Mouse (Mus musculus) cerebellum, adult 2 months (tissue): ENCODE data around the gene Cbfa2t3. TPM values are rescaled to one million over a fixed set of nuclear protein-coding genes. Genes with fewer than 3 reads are reported as not detected.

Source experiments
- DNase-seq, 2 experiments: peaks; one replicate each; pipeline ENCODE4 v3.0.0; 2021
- H3K27ac ChIP-seq: fragments of 200-500 bp; 2 replicates; pipeline ENCODE4 v1.5.1; 2012; ENCODE audit warnings: low read length, control low read depth, inconsistent platforms; ENCODE audit not compliant: insufficient read depth
- H3K27me3 ChIP-seq: fragments of 200-500 bp; 2 replicates; pipeline ENCODE4 v1.6.1; 2012; ENCODE audit warnings: inconsistent platforms, mild to moderate bottlenecking, low read length, moderate library complexity; ENCODE audit not compliant: control insufficient read depth, insufficient read depth
- H3K4me1 ChIP-seq: fragments of 200-500 bp; 2 replicates; pipeline ENCODE4 v1.6.1; 2011; ENCODE audit warnings: low read length; ENCODE audit not compliant: control insufficient read depth, insufficient read depth
- H3K4me3 ChIP-seq: fragments of 200-500 bp; replicated peaks from 2 replicates; pipeline ENCODE3; 2011; ENCODE audit warnings: mild to moderate bottlenecking, low read depth, low read length, control low read depth; ENCODE audit not compliant: insufficient read depth
- CTCF ChIP-seq: fragments of 200-500 bp; IDR thresholded peaks from 2 replicates; pipeline ENCODE4 v1.5.1; 2011; ENCODE audit warnings: low read depth, mild to moderate bottlenecking, control low read depth, low read length, moderate library complexity, borderline replicate concordance; ENCODE audit not compliant: insufficient read depth
- POLR2A ChIP-seq: fragments of 200-500 bp; IDR thresholded peaks from 2 replicates; pipeline ENCODE4 v1.6.1; 2011; ENCODE audit warnings: low read length, control low read depth, borderline replicate concordance; ENCODE audit not compliant: insufficient read depth
- WGBS: fragments of 180-500 bp; shearing (Covaris S2); methylation state at CpG from one replicate; pipeline ENCODE4 v1.1.7; 2018; 5-methylcytosine and 5-hydroxymethylcytosine counted together
- polyA plus RNA-seq: library from polyadenylated mRNA; depleted of rRNA; stranded (reverse); fragments of >200 nt; gene quantifications from 2 replicates; pipeline ENCODE4 v1.2.3, GENCODE M21; 2012

Gene Cbfa2t3
- polyA plus RNA-seq, 1 experiment = 17.7 TPM

DNA sequence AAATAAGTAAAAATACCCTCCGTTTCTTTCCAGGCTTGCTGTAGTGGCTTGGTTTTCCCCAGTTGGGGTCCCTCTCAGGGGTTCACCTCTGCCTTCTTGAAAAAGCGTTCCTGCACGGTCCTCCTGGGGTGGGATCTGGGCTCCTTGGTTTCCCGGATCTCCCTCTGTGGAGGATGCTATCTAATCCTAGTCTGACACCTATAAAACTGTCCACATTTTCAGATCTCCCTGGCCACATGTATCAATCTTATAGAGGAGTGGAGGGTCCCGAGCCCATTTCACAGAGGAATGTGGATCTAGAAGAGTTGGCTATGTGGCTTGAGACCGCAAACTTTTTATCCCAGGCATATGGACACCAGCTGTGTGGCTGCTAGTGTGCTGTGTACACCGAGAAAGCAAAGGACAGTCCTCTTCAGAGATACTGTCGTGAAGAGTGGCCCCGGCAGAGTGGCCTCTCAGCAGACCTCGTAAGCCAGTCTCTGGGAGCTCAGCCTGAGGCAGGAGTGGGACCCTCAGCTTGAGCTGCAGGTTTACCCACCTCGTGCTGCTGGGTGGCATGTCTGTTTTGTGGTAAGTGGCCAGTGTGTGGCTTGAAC lies 19.5 kb downstream of the Cbfa2t3 start:
- TF ChIP-seq POLR2A (no peak), CTCF (no peak)
- H3K27ac ChIP-seq = no peak overlapping the region
- peak in 1 of 2 experiments; percentile 26 for DNase-seq
- no peak overlapping the region for H3K4me3 ChIP-seq
- no peaks in the 10 kb centered on the region for H3K27me3 ChIP-seq
- H3K4me1 ChIP-seq = peaks cover 16% of the 10 kb centered on the region
- WGBS = 42% methylated on average over 11 of the region's 11 CpGs

DNA sequence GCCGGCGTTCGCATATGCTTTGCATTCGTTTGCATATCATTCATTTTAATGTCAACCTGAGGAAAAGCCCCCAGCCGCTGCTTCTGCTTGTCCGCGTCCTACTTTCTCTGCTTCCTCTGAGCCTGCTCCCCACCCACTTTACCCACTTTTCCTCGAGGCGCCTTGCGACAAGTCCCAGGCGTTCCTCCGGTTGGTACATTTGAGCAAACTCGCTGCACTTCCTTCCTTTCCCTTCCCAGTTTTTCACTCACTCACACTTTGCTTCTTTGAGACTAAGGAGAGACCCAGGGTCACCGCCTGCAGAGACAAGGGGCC lies 20.1 kb downstream of the Cbfa2t3 start:
- TF ChIP-seq POLR2A (no peak), CTCF (no peak)
- Histone ChIP-seq H3K27me3 (no peaks in the 10 kb centered on the region), H3K4me1 (peaks cover 21% of the 10 kb centered on the region), H3K27ac (peak overlapping the region; percentile 64; the same call in 1 of the 2 replicates), H3K4me3 (peak overlapping the region; percentile 68)
- DNase-seq = no peak
- WGBS = 1% methylated on average over 14 of the region's 14 CpGs

DNA sequence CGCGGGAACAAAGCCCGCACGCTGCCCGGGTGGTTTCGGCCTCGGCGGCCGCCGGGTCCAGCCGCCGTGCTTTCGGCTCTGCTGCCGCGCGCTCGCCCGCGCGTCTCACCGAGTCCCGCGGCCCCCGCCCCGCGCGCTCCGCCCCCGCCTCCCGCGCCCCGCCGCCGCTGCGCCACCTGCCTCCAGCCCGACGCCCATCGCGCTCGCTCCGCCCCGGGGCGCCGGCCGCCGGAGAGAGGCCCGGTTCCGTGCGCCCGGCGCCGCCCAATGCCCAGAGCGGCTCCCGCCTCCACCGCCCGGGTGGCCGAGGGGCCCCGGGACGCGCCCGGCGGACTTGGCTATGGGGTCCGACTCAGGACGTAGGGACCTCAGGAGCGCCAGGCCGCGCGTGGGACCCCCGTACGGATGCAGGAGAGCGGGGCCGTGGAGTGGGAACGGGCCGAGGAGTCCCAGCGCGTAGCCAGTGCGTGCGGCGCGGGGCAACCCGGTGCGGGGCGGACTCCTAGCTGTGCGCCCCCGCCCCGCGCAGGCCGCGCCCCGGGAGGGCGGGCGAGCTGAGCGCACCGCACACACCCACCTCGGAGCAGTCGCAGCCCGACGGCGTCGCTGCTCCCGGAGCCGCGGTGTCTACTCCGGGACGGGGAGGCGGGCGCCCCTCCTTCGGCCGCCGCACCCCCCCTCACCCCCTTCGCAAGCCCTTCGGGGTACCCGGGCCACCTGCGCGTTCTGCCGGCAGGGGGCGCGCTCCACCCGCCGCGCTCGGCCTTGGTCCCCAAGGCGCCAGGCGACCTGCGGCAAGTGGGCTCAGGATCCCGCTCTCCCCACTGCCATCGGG lies 20.6 kb downstream of the Cbfa2t3 start:
- peak; percentile 82 to 90 for DNase-seq
- Histone ChIP-seq H3K27ac (peak overlapping the region; percentile 98), H3K4me1 (peaks cover 27% of the 10 kb centered on the region), H3K4me3 (peak overlapping the region; percentile 68), H3K27me3 (no peaks in the 10 kb centered on the region)
- under 1% methylated on average over 119 of the region's 127 CpGs for WGBS
- TF ChIP-seq CTCF (peak; percentile 73), POLR2A (0 out of 2 replicates have a peak, but pooled peaks have one; percentile 18)

DNA sequence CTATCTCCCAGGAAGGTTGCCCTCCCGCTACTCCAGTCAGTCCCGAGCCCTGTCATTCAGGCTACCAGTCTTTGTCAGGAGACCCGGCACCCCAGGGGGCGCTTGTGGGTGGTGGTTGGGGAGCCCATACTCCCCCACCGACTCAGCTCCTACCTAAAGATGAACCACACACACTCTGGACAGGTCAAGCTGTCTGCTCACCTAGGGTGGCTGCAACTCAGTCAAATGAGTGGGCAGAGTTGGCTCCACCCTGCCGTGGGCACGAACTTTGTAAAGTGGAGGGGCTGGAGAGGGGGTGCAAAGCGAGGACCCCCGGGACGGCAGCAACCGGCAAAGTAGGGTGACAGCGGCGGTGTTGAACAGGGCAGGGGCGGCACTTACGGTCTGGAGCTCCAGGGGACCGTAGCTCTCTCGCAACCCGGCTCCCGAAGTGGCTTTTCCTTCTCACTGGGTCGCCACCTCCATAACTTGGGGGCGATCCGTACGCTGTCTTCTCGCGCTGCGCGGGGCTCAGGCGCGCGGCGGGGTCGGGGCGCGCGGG lies 21.4 kb downstream of the Cbfa2t3 start:
- Histone ChIP-seq H3K27me3 (no peaks in the 10 kb centered on the region), H3K27ac (peak overlapping the region; percentile 82), H3K4me3 (peak overlapping the region; percentile 68), H3K4me1 (peaks cover 34% of the 10 kb centered on the region)
- WGBS = under 1% methylated on average over 35 of the region's 35 CpGs
- TF ChIP-seq CTCF (no peak), POLR2A (no peak)
- peak in 1 of 2 experiments; percentile 78 for DNase-seq

DNA sequence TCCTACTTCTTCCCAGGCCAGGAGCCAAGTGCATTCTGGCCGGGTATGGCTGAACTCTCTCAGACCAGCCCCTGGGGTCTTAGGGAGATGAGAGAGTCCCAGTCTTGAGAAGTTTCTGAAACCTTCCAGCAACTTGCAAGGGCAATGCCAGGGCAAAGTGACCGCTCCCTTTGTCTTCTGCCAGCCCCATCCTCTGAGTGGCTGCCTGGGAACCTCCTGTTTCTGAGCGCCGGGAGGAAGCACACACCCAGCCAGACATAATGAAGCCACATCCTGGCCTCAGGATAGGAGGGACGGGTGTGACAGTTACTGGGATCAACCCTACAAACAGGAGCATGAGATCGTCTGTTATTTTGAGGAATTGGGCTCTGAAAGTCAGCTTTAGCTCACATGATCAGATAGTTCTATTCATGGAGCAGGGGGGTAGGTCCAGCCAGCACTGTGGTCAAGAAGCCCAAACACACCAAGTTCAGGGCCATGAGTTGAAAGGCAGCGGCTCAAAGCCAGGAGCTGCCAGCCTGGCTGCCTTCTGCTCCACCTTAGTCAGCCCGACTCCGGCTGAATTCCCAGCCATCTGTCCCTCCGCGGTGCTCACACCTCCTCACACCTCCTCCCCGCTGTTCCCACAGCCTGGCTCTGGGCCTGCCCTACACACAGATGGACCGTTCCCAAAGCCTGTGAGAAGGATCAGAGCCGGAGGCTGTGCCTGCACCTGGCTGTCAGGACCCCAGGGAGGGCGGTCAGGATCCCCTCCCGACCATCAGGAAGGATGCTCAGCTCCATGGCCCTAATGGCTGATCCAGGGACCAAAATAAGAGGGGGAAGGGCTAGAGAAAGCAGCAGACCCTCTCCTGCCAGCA lies 22.1 kb downstream of the Cbfa2t3 start:
- WGBS = under 1% methylated on average over 16 of the region's 16 CpGs
- TF ChIP-seq CTCF (no peak), POLR2A (peak; percentile 40; the same call in 1 of the 2 replicates)
- DNase-seq = peak; percentile 97 to 98
- H3K27ac ChIP-seq = peak overlapping the region; percentile 82
- no peaks in the 10 kb centered on the region for H3K27me3 ChIP-seq
- peak overlapping the region; percentile 68 for H3K4me3 ChIP-seq
- peaks cover 42% of the 10 kb centered on the region for H3K4me1 ChIP-seq

DNA sequence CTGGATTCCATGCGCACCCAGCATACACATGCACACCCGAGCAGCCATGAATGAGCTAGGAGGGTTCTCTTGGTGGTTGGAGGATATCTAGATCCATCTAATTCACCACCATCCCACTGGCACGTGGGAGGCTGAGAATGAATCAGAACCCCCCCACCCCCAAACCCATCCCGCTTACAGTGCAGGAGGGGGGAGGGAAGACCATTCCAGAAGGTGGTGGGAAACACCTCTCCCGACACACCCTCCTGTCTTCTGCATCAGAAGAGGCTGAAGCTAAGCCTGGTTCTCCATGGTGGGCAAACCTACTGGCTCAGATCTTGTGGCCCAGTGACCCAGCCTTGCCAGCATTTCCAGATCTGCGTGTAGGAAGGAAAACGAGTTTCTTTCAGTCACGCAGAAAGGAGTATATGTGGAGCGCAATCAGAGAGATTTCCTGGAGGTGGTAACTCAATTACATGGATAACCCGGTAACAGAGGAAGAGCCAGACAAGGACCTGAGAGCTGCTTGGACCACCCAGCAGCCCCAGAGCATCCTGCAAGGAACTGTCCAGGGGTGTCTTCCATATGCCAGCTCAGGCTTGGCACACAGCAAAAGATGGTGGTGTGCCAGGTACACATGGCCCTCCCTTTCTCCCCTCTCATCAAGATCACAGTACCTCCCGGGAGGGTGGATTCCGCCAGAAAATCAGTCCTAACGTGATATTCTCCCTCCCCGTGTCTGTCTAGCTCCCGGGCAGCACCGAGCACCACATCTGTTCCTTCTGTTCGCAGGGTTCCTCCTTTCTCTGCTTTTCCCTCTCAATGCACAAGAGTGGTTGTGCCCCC lies 23.1 kb downstream of the Cbfa2t3 start:
- WGBS = 15% methylated on average over 17 of the region's 17 CpGs
- H3K27me3 ChIP-seq = no peaks in the 10 kb centered on the region
- DNase-seq = peak; percentile 68 to 70
- H3K4me3 ChIP-seq = peak overlapping the region; percentile 68
- peaks cover 49% of the 10 kb centered on the region for H3K4me1 ChIP-seq
- H3K27ac ChIP-seq = peak overlapping the region; percentile 82
- TF ChIP-seq POLR2A = no peak

DNA sequence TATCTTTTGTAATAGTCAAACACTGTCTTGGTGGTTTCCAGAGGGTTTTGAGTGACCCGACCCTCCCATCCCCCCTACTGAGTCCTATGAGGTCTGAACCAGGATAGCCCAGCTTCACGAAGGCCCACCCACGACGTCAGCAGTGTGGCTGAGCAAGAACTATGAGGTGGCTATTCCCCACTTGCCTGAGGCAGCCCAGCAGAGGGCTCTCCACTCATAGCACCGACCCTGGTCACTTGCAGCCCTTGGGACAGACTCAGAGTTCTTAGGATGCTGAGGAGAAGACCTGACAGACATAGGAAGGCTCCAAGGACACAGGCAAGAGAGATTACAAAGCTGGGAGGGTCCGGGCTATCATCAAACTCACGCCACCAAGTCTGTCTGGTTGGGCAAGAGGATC lies 23.9 kb downstream of the Cbfa2t3 start:
- DNase-seq = peak; percentile 44 to 52
- Histone ChIP-seq H3K27me3 (no peaks in the 10 kb centered on the region), H3K4me3 (peak overlapping the region; percentile 68), H3K4me1 (peaks cover 57% of the 10 kb centered on the region), H3K27ac (no peak overlapping the region)
- 22% methylated on average over 7 of the region's 7 CpGs for WGBS
- TF ChIP-seq POLR2A (no peak), CTCF (peak; percentile 12; the same call in 1 of the 2 replicates)
